Mouse (Mus musculus): Measurements from ENCODE around the gene Cyp2c37. TPM values are rescaled to one million over a fixed set of nuclear protein-coding genes. Genes with fewer than 3 reads are reported as not detected.
"Not testable (repeated sequence)": the region's sequence is repeated elsewhere in the genome, so short reads cannot be mapped to it uniquely, and the experiment has no call there.

Gene Cyp2c37
- polyA plus RNA-seq (2014; fragmentation: Nextera tagmentation; extraction: Ambion mirVana), result not detected in 2 replicates

GRCm38 (mm10) chr19:39992140-39992539 lies at the start of gene Cyp2c37:
Cyp2c37 (plus strand) TSS chr19:39992424.
- DNase-seq (ENCODE audit: low spot score); H3K27me3 ChIP-seq (replicated peaks; ENCODE audit: control insufficient read depth, insufficient read depth, low read length); H3K36me3 ChIP-seq (ENCODE audit: control insufficient read depth, insufficient read depth, low read length); H3K9me3 ChIP-seq (ENCODE audit: control insufficient read depth, low read length); H3K4me3 ChIP-seq (ENCODE audit: low read depth, low read length); H3K9ac ChIP-seq (ENCODE audit: low read depth, low read length); H3K4me1 ChIP-seq (replicated peaks; ENCODE audit: control insufficient read depth, insufficient read depth, low read length); H3K4me2 ChIP-seq; H3K27ac ChIP-seq (ENCODE audit: low read depth, low read length); ATAC-seq (replicated peaks; ENCODE audit: low FRiP score): not testable (repeated sequence)
- 88% methylated on average over 1 of the region's 1 CpGs for WGBS

DNA sequence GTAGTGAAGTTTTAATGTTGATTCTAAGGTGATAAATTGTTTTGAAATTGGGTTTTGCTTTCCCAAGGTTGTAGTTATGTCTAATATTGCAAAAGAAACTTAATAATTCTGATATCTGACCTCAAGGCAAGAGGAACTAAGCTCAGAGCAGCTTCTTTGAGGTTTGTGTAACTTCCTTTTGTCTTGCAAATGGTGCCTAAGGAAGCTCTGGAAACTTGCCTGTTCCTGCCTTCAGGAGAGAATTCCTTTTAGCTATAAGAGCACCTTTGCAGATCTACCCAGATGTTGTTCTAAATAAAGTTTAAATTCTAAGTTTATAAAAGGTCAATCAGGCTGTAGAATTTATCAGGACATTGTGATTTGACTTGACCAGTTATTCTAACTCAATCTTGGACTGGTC lies 31.4 kb upstream of the Cyp2c37 start:
- not testable (repeated sequence) for H3K4me1 ChIP-seq (replicated peaks; ENCODE audit: control insufficient read depth, insufficient read depth, low read length); H3K9ac ChIP-seq (ENCODE audit: low read depth, low read length); H3K4me2 ChIP-seq; H3K9me3 ChIP-seq (ENCODE audit: control insufficient read depth, low read length); H3K27me3 ChIP-seq (replicated peaks; ENCODE audit: control insufficient read depth, insufficient read depth, low read length); ATAC-seq (replicated peaks; ENCODE audit: low FRiP score); DNase-seq (ENCODE audit: low spot score); H3K27ac ChIP-seq (ENCODE audit: low read depth, low read length); H3K4me3 ChIP-seq (ENCODE audit: low read depth, low read length); H3K36me3 ChIP-seq (ENCODE audit: control insufficient read depth, insufficient read depth, low read length)

DNA sequence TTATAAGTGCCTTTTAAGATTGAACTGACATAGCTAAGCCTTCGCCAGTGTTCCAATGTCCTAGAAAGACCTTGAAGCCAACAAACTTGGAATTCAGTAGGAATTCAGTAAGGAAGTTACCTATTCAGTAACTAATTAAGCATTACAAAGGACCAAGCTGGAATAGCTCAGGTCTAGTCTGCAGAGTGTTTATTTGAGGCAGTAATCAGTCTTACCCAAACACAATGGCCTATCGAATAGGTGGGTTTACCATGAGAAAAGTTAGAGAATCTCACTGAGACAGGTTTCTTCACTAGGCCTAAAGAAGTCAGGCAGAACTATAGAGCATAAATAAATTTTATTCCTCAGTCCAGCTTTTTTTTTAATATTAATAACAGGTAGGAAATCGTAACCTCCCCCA lies 21.1 kb upstream of the Cyp2c37 start:
- not testable (repeated sequence) for H3K4me2 ChIP-seq; H3K9ac ChIP-seq (ENCODE audit: low read depth, low read length); H3K36me3 ChIP-seq (ENCODE audit: control insufficient read depth, insufficient read depth, low read length); DNase-seq (ENCODE audit: low spot score); H3K4me1 ChIP-seq (replicated peaks; ENCODE audit: control insufficient read depth, insufficient read depth, low read length); H3K9me3 ChIP-seq (ENCODE audit: control insufficient read depth, low read length); H3K4me3 ChIP-seq (ENCODE audit: low read depth, low read length); ATAC-seq (replicated peaks; ENCODE audit: low FRiP score); H3K27ac ChIP-seq (ENCODE audit: low read depth, low read length); H3K27me3 ChIP-seq (replicated peaks; ENCODE audit: control insufficient read depth, insufficient read depth, low read length)
- 78% methylated on average over 3 of the region's 3 CpGs for WGBS

DNA sequence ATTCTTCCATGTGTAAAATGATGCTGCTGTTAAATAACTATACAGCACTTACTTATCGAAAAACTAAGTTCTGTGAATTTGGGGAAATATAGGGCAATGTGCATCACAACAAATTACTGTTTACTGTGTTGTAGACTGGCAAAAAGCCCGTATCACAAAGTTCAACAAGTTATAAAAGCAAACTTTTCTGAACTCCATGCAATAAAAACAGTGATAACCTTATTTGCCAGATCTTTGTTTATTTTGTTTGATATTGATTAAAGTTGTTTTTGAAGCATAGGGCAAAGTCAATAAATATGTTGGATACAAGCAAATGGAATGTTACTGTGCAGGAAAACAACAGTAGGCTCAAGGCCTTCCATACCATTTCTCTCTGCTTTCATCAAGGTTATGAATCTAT lies 2.8 kb upstream of the Cyp2c37 start:
- no peaks in the 10 kb centered on the region for H3K36me3 ChIP-seq (ENCODE audit: control insufficient read depth, insufficient read depth, low read length)
- H3K9me3 ChIP-seq (ENCODE audit: control insufficient read depth, low read length), result no peaks in the 10 kb centered on the region
- H3K4me2 ChIP-seq, result no peak overlapping the region
- WGBS, result 62% methylated on average over 2 of the region's 2 CpGs
- no peak overlapping the region for H3K9ac ChIP-seq (ENCODE audit: low read depth, low read length)
- no peak overlapping the region for H3K27ac ChIP-seq (ENCODE audit: low read depth, low read length)
- no peak overlapping the region for H3K4me3 ChIP-seq (ENCODE audit: low read depth, low read length)
- ATAC-seq (replicated peaks; ENCODE audit: low FRiP score) (no peak), DNase-seq (ENCODE audit: low spot score) (no peak)
- H3K27me3 ChIP-seq (replicated peaks; ENCODE audit: control insufficient read depth, insufficient read depth, low read length), result no peaks in the 10 kb centered on the region
- no peaks in the 10 kb centered on the region for H3K4me1 ChIP-seq (replicated peaks; ENCODE audit: control insufficient read depth, insufficient read depth, low read length)

Other genes with a start within 250 kb of the Cyp2c37 start
- gene Cyp2c40, start 179.6 kb upstream of the Cyp2c37 start, polyA plus RNA-seq (2014; fragmentation: Nextera tagmentation; extraction: Ambion mirVana), result not detected in 2 replicates
- not detected in 2 replicates for gene Cyp2c69, start 105.6 kb upstream of the Cyp2c37 start, polyA plus RNA-seq (2014; fragmentation: Nextera tagmentation; extraction: Ambion mirVana)
- not detected in 2 replicates for gene Cyp2c54, start 81.4 kb downstream of the Cyp2c37 start, polyA plus RNA-seq (2014; fragmentation: Nextera tagmentation; extraction: Ambion mirVana)
- gene Cyp2c50, start 97.3 kb downstream of the Cyp2c37 start, polyA plus RNA-seq (2014; fragmentation: Nextera tagmentation; extraction: Ambion mirVana), result not detected in 2 replicates
- 6.2 and 6.5 TPM in 2 replicates for gene Cyp2c70, start 194.9 kb downstream of the Cyp2c37 start, polyA plus RNA-seq (2014; fragmentation: Nextera tagmentation; extraction: Ambion mirVana)

All from liver, embryonic 11.5 days (tissue).